Mouse (Mus musculus) v-Abl transformed pro-B cells (cell line): ENCODE results near the gene Gm20518.

Experiments
- in situ Hi-C, 2 experiments: fragments of 400-800 bp; cut with MboI; formaldehyde crosslinking; loops; one replicate each; pipeline ENCODE4 v1.15.1; 2025; ENCODE audit not compliant: unreplicated experiment in 2 of 2

The Gm20518 gene

DNA sequence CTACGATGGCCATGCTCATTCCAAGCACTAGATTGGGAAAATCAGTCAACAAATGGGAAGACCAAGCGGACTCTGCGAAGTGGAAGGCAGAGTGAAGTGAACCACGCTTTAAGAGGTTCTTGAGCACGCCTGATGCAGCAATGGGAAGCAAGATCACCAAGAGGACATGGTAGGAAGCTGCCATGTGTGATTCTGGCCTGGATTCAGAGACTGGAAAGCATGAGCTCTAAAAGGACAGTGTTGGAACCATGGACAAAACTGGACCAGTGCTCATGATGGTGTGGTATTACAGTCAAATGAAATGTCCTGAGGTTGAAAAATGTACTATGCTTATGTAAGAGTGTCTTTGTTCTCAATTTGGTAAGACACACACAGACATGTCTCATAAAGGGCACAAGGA lies 40.1 kb downstream of the Gm20518 start:
- in situ Hi-C loops, result no loop called here

DNA sequence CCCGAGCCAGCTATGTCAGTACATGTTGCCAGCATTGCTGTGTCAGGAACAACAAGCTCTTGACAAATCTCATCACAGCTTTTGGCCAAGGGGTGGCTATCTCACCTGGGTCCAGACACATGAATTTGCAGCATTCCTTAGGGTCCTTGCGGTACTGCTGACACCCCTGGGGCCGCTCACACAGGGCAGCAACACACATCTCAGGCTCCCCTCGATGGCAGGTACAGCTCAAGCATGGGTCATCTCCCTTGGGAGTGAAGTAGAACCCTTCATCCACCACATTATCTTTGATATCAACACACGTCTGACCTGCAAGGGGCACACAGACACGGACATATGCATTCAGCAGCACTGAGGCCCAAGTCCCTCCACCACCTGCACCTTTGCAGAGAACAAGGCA lies 42.0 kb downstream of the Gm20518 start:
- in situ Hi-C loops, result no loop called here

DNA sequence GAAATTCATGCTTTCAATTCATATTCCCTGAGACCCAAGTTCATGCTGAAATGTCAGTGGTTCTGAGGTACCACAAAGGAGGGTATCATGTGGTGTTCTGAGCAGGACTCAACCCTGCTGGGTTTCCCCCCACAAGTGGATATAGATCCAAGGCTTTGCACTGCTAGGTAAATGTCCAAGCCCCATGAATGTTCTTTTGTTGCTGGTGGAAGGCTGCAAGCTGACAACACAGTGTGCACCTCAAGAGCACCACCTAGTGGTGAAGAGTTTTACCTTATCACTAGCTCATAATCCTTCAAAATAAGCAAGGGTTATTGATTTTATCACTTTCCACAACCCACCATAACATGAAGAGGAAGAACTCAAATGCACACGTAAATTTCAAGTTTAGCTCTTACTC lies 42.5 kb downstream of the Gm20518 start:
- in situ Hi-C loops, result no loop called here

DNA sequence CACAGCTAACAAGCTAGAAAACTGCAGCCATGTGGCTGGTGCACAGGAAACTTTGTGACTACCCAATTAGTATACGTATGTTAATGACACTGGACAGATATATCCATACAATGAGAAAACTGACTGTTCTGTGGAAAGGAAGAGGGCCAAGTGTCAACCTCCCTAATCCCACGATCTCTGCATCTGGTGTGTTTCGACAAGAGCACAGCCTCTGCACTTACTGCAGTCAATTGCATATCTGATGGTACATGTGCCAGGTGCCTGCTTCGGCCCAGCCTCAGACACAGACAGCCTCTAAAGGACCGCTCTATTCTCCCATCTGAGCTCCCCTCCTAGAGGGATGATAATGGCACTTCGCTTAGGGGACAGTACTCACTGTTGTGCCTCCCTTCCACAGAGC lies 43.0 kb downstream of the Gm20518 start:
- in situ Hi-C loops, result no loop called here

DNA sequence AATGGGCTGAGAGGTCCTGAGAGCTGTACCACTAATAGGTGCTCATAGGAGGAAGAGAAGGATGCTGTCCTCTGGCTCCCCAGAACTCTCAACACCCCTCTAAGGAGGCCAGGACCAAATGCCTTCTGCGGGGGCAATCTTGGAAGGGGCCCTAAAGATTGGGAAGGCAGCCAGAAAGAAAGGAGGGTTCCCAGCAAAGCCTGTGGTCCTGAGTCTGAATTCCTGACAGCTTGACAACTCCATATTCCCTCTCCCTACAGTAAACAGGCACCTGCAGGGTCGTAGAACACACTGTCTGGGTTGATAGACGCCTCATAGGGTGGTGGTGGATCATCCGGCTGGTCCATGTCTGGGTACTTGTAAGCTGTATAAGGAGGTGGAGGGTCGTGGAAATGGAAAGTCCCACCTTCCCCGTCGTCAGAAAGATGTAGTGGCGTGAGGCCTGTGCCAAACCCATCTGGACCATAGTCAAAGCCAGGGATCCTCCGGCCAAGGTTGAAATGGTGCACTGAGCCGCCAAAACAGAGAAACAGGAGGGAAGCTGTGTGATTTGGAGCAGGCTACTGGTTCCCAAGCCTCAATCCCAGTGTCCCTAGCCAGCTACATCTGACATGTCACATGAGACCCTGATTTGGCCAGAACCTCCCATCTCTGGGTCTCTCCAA lies 47.6 kb downstream of the Gm20518 start:
- in situ Hi-C loops, result no loop called here

DNA sequence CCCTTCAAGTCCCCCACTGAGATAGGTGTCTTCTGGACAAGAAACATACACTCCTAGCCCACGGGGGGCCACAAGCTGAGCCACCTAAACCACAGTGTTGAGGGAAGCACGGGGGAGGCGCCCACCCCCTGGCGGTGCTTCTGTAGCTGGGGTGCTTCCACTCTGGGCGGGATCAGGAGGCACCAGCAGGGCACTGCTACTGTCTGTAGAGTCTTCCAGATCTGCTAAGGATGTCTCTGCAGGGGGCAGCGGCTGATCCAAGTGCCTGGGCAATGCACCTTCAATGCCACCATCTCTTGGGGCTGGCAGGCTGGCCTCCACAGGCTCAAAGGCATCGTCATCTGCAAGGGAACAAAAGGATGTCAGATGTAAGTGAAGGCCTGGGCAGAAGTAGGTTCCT lies 49.0 kb downstream of the Gm20518 start:
- in situ Hi-C loops, result no loop called here

DNA sequence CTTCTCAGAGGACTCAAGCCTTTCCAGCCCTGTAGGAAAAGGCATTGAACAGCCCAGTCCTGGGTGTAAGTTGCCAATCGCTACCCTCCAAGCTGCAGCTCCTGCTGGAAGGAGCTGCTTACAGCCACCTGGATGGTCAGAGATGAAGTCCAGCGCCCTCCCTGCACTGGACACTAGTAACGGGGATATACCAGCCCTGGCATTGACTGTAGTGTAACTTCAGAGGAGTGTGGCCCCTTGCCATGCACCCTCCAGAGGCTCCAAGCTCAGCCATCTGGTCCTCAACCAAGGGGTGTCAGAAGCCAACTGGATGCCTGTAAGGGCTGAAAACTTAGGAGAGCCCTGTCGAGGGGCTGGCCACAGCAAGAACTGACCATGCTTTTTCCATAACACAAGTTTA lies 51.5 kb downstream of the Gm20518 start:
- in situ Hi-C loops, result no loop called here

DNA sequence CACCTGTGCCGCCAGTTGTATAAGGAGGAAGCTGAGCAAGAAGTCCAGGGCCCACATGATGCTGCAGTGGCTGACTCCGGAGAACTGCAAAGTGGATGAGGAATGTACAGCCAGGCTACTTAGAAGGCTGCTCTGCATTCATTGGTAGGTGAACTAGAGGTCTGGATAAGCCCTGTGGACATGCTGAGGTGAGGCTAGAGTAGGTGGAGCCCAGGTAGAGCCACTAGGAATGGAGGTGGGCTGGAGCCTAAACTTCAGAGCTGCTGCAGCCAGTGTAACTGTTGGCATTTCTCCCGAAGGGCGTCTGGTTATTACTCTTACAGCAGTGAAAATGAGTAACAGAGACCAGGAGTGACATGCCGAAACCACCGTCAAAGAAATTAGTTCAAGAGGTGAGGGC lies 53.4 kb downstream of the Gm20518 start, which contains the start of gene Car15:
TSS of gene Car15 (minus strand) at position 314 of the 400 bp plus-strand sequence.
- in situ Hi-C loops, result no loop called here

DNA sequence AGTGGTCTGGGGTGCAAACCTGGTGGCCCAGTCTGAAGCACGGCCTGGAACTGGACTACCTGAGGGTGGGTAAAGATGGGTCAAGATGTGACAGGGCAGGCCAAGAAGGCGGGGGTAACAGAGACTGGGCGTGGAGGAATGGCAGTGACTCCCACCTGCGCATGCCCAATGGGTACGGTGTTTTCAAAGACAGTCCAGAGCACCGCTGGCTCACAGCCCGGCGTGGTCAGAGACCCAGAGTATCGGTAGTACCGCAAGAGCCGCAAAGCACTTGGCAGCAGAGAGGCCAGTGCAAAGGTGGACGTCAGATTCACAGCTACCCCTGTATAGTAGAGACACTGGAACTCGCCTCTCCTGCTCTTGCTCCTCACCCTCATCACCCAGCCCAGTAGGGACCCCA lies 56.0 kb downstream of the Gm20518 start:
- in situ Hi-C loops, result no loop called here

DNA sequence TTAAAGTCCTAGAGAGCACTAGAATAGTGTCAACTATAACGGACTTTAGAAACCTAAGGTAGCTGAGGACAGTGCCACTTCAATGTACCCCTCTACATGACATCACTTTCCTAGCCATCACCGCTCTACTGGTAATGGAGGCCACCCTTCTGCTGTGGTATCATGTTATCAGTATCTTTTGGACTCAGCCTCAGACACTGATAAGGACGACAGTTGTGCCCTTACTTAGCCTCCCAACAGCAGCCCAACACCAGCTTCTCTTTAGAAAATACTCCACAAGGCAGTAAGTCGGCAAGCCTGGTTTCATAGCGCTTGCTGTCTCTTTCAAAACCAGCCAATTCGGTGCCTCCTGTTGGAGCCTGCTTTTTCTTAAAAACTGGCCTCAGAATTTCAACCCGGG lies 56.9 kb downstream of the Gm20518 start:
- in situ Hi-C loops, result no loop called here

DNA sequence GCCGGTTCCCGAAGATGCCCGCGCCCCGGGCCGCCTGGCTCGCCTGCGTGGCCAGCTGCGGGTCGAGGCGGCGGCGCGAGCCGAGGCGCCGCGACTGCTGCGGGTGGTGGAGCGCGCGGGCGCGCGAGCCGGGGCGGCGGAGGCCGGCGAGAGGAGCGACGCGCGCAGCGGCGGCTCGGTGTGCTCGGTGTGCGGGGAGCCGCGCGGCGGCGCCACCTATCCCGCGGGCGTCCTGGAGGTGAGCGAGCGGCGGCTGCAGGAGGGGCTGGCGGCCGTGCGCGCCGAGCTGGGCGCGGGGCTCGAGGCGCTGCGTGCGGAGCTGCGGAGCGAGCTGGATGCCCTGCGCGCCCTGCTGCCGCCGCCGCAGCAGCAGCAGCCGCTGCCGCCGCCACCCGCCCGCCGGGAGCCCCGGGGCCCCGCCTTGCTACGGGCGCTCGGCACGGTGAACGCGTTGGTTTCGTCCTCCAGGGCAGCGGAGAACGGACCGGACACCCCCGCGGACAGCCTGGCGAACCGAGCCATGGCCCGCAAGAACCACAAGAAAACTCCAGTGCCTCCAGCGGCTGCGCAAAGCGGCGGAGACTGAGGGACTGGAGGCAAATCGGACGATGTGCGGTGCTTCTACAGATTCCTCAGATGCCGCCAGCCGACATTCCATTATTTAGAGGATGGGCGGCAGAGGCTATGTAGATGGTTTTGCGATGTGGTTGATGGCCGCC lies 57.6 kb downstream of the Gm20518 start:
- in situ Hi-C loops, result no loop called here

DNA sequence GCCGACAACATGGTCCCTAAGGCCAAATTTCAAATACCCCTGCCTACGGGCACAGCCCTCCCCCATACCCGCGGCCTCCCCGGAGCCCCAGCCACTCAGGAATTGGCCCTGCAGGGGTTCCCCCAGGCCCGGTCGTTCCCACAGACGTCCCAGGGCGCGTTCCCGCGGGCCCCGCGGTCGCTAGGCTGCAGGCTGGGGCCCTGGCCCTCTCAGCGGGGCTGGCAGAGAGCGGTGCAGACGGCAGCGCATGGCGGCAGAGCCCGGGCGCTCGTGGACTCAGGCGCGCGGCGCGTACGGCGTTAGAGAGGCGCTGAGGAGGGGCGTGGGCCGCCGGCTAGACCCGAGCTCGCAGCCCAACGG lies 58.2 kb downstream of the Gm20518 start:
- in situ Hi-C loops, result no loop called here

DNA sequence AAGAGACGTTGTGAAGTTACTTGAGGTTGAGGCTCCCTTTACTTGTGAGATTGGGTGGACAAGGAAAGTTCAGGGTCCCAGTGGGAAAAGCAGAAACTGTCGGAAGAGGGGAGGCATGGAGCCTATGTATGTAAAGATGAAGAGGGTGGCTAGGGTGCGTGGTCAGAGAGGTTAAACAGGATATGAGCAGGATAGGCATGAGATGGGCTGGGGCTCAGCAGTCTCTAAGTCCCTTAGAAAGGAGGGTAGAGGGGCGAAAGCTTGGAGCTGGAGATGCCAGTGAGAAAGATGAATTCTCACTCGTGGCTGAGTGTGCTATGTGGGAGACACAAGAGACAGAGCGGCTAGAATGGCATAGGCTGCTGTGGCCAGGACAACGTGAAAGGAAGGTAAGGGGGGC lies 58.6 kb downstream of the Gm20518 start, which contains the start of gene B830017H08Rik:
TSS of gene B830017H08Rik (plus strand) at position 301 of the 400 bp plus-strand sequence.
- in situ Hi-C loops, result no loop called here

DNA sequence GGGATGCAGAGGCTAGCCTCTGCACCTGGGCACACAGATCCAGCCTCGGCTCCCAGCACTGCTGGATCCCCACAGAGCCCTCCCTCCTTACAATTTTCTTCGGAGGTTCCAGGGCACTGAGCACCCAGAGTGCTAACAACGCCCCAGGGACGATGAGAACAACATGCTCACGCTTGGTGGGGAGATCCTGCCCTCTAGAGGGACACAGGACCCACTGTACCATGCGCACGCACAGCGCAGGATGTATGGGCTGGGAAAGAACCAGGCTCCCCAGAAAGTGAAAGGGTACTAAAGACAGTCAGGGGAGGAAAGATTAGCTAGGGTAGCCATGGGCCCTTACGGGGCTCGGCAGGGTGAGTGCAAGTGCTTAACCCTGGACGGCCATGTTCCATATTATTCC lies 59.7 kb downstream of the Gm20518 start:
- in situ Hi-C loops, result no loop called here

DNA sequence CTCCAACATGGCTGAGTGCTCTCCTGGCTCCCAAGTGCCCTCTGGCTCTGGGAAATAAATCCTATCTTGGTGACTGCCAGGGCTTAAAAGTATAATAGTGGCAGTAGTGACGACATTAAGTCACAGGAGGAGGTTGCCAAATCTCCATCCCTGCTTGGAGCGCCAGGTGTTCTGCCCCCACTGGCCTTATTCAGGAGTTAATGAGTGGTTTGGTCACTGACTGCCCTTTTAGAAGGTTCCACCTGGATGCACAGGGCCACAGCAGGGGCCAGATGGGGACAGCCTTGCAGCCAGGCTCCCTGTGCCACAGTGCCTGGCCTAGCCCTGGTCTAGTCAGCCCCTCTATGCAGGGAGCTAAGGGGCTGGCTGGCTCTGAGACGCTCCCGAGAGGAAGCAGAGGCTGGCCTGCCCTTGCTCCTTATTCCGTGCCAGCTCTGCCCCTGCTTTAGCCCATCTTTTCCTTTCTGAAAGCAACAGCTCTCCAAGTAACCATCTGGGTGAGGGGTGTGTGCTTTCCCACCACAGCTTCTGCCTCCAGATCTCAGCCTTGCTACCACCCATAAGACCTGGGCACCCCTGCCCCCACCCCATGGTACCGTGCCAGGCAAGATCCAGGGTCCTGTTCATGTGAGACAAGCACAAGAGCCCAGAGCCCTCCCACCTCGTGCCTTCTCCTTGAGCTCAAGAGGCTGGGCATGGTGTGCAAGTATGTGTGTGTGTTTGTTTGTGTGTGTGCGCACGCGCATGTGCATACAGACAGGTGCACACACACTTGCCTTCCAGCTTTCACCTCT lies 60.9 kb downstream of the Gm20518 start:
- in situ Hi-C loops, result no loop called here

DNA sequence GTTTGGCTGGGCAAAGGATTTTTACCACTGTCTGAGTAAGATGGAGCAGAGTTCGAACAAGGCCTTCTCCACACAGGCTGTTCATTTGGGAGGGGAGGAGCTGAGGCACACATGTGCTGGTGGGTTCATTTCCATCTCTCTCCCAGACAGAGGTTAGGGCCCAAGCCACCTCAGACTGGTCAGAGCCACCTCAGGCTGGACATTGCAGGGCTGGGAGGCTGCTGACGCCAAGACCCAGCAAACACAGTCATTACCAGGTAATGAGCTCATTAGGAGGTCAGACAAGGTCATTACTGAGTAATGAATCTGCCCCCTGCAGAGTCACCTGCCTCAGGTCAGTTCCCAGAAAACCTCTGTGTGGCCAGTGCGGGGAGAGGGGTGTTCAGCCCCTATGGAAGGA lies 62.6 kb downstream of the Gm20518 start:
- in situ Hi-C loops, result no loop called here

DNA sequence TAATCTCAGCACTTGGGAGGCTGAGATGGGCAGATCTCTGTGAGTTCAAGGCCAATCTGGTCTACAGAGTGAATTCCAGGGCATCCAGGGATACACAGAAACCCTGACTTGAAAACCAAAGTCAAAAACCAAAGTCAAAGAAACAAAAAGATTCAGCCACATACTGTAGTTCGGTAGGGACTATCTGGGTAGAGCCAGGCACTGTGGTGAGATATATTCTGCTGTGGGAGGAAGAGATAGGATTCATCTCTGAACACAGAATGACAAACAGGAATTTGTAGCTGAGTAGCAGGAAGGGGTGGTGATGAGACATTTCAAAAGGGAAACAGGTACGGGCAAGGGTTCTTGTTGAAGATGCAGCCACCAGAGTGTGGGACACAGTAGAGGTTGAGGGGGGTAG lies 63.2 kb downstream of the Gm20518 start:
- in situ Hi-C loops, result no loop called here

DNA sequence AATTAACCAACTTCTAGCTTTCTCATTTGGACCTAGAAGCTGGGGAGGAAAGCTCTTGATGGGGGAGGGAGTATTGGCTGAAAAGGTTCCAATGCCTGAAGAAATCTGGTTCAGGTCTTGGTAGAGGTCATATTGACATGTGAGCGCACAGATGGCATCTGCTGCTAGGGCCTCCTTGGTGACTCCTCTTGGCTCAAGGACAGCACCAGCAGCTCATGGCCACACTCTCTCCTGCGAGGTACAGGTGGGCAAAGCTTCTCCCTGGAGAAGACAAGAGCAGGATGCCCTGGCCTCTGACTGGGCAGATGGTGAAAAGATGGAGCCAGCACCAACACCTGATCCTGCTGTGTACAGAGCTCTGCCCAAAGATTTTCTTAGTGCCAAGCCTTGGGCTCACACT lies 65.0 kb downstream of the Gm20518 start:
- in situ Hi-C loops, result no loop called here

DNA sequence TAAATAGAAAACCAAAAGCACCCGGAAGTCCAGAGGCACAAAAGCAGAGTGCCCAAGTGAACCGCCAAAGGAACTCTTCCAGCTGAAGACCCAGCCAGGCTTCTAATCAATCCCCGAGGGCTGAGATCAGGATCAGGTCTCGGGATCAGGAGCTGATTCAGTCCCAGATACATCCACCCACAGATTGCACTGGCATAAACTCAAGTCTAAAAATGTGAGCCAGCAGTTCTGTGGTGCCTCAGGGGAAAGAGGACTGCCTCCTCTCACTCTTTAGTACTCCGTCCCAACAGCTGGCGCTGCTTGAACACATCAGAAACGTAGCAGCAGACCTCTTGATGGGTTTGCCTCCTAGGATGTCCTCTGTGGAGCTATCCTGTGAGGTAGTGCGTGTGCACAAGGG lies 74.9 kb downstream of the Gm20518 start:
- in situ Hi-C loops, result no loop called here

DNA sequence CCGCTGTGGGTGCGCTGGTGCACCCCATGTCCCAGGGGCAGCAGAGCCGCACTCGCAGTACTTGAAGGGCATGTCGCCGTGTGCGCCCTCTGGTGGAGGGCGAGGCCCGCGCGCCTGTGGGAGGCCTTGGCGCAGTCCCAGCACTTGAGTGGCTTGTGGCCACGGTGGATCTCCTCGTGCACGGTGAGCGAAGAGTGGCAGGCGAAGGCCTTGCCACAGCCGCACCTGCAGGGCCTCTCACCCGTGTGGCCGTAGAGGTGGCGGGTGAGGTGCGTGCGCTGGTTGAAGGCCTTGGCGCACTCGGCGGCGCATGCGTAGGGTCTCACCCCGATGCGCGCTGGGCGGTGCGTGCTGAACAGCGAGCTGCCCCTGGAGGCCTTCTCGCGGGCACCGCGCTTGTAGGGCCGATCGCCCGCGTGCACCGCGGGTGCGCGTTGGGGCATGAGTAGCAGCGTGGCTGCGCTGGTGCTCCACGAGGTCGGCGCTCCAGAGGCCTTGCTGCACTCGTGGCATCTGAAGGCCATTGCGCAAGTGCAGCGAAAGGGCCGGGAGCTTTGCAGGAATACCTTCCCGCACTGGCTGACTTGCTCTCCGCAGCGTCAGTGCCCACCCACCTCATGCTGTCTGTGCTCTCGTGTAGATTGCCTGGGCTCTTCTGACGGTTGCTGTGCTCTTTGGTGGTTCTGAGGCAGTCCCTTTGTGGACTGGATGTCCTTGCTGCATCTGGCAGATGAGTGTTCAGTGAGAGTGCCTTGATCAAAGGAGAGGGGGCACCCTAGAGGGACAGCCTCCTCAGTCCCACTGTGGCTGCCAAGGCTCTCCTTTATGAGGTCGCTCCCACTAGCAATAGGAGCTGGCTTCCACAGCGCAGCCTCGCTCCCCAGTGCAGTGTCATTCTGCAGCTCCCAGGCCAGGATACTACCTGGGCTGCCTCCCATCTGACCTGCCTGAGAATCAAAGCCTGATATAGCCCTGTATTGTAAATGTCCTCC lies 75.8 kb downstream of the Gm20518 start:
- in situ Hi-C loops, result no loop called here
